Mouse (Mus musculus) heart, adult 8-10 months (tissue): Measurements from ENCODE around the gene Rabgap1l. TPM values are rescaled to one million over a fixed set of nuclear protein-coding genes. Genes with fewer than 3 reads are reported as not detected.

Experiments used
- DNase-seq: peaks from one replicate; pipeline ENCODE4 v3.0.0; 2022; ENCODE audit warnings: low spot score
- total RNA-seq, 4 experiments: library from RNA; stranded (reverse); gene quantifications; 2 replicates each; pipeline ENCODE4 v1.2.4; 2022

The Rabgap1l gene
- total RNA-seq, 4 experiments from 2014 or later = 61.7 to 86.7 (median 68.5) TPM

DNA sequence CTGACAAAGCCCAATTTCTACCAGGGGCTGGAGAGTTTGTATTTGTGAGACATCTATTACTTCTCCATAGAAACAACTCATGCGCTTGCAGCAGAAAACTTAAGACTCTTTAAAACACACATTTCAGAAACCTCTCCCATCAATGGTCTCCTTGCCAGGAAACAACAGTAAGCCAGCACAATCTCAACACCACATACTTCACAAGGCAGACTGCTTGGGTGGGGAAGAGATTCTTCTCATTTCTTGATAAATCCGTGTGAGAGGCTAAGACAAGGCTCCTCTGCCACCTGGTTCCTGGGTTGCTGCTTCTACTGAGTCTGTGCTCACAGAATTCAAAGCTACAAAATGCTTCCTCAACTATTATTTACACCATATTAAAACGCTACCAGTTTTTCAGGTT, 543.2 kb downstream of the Rabgap1l start:
- DNase-seq = no peak

DNA sequence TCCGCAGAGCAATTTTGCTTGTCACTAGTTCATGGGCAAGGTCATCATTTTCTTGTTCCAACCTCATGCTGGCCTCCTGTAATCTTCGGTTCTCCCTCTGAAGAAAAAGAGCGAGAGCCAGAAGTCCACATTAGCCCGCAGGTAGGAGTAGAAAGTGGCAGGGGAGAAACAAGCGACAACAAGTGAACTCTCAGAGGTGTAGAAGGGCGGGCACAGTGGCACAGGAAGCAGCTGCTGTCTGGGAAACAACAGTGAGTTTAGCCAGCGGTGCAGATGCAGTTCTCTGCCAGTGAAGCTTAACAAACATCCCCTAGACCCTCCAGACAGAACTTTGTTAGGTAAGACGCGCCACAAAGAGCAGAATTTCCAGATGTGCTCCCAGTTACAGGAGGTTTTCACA, 545.5 kb downstream of the Rabgap1l start:
- no peak for DNase-seq

DNA sequence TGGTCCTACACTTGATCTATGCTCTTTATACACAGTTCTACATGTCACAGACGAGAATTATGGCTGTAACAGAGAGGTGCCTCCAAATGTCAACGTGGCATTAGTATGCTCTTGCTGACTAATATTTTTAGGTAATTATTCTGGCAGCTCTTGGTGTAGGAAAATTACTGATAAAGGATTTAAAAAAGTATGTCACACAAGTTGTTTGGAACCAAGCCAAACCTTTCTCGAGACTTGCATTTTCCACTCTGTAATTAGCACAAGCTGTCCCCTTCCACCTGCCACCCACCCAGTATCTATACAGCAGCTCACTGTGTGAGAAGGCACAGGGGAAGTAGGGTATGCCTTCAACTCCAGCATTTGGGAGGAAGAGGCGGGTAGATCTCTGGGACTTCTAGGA, 546.2 kb downstream of the Rabgap1l start:
- no peak for DNase-seq

DNA sequence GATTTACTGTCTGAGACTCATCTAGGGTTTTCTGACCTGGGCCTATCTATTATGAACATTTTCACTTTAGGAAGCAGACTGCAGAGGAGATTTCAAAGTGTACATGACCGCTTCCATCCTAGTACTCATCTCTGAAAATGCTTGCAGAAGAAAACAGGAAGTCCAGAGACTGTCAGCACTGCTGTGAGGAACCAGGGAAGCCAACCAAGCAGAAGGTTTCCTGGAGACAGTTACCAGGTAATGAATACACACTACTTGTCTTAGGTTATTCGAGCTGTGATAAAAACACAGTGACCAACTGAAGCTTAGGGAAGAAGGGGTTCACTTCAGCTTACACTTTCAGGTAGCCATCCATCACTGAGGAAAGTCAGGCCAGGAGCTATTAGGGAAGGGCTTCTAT, 547.1 kb downstream of the Rabgap1l start:
- DNase-seq = no peak

DNA sequence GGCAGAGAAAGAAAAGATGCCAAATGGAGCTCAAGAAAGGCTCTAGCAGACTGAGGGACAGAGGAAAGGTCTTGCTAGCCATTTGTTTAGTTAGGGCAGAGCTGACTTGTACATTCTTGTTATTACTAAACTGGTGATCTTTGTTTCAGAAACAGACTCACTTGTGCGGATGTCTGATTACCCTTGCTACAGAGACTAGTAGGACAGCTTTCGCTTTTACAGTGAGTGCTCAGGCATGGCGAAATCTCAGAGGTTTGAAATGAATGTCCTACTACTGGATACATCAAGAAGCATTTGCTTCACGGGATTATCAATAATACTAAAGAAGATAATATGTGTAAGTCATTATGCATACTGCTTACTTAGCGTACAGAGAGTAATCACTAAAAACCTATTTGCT, 548.3 kb downstream of the Rabgap1l start:
- DNase-seq = no peak

DNA sequence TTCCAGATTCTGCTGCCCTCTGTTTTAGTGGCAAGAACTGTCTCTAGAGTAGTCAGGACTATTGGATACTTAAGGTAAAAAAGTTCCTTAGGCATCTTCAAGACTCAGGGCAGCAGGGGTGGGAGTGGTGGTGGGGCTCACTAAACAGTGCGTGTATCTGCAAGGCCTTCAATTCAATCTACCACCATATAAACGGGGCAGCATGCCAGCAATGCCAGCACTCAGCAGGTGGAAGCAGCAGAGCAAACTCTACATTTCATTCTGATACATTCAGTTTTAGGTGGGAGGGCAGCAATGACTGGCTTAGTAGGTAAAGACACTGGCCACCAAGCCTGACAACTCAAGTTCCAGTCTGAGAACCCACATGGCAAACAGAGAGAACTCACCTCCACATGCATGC, 552.9 kb downstream of the Rabgap1l start:
- no peak for DNase-seq

DNA sequence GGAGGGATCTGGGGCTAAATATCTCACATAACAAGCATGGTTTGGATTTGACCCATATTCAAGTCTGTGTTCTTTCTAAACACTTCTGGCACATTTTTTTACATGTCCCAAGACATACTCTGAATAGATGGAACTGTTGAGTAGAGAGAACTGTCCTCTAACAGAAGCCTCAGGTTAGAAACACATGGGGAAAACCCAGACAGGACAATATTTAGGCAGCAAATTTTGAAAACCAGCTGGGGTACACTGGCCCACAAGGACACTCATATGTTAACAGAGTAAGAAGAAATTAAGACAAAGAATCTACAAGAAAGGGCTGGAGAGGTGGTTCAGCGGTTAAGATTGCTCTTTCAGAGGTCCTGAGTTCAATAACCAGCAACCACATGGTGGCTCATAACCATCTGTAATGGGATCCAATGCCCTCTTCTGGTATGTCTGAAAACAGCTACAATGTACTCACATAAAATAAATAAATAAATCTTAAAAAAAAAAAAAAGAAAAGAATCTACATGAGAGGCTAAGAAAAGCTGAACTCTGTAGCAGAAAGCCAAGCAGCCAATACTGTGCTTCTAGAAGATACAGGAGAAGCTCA, 554.1 kb downstream of the Rabgap1l start:
- DNase-seq = no peak

DNA sequence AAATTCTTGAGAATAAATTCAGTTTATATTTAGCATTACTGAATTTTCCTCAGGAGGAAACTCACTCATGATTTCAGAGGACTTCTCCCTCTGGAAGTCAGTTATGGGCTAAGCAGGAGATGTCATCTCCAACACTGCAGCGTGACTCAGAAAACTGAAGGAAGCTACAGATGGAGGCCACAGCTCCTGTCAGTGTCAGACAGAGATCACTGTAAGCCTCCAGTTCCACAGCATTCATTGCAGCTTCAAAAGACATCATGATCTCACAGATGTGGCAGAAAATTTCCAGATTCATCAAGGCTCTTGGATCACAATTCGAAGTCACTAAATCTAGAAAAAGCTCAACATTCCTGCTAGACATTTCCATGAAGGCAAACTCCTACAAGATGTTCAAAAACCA, 555.0 kb downstream of the Rabgap1l start:
- no peak for DNase-seq

DNA sequence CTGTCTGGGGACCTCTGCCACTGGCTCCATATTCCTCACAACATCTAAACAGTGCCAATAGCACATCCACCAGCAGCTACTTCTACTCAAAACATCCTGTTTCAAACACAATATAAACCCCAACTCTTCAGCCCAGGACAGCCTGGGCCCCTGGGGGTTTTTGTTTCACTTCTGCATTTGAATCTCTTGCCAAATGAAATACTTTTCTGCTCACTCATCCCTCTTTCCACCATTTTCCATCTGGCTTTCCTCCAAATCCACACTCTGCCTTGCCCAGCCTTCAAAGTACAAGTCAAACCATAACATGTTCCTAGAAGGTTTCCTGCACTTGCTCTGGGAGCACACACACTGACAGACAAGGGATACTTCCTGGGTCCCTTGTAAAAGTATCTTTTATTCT, 559.1 kb downstream of the Rabgap1l start:
- peak; percentile 22 for DNase-seq

DNA sequence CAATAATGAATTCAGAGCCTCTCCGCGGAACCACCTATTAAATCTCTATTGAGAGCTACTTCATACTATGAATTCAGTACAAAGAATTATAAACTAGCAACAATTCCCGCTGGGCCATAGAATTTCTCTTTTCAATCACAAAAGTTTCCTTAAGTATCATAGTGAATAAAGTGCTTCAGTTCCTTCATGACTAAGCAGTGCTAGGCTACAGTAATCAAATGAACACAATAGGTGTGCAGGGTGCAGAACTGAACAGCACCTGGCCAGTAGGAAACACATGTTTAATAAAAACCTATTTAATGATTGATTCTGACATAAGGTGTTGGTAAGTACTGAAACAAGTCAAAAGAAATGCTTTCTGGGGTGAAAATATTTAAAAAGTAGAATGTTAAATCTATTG, 560.9 kb downstream of the Rabgap1l start:
- no peak for DNase-seq

DNA sequence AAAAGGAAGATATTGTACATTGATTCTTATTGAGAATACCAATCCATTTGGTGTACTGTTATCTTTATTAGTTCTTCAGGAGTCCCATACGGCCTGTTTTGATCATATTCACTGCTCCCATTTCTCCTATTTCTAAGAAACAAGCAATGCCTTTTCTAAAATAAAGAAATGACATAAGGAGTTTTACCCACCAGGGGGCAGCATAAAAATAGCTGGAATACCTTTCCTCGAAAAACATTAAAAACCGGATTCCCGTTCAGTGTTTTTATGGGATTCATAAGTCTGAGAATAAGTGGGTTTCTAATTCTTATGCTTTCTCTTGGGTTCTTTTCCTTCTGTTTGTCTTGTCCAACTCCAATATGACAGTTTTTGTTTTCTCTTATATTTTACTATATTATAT, 562.0 kb downstream of the Rabgap1l start:
- peak; percentile 56 for DNase-seq

DNA sequence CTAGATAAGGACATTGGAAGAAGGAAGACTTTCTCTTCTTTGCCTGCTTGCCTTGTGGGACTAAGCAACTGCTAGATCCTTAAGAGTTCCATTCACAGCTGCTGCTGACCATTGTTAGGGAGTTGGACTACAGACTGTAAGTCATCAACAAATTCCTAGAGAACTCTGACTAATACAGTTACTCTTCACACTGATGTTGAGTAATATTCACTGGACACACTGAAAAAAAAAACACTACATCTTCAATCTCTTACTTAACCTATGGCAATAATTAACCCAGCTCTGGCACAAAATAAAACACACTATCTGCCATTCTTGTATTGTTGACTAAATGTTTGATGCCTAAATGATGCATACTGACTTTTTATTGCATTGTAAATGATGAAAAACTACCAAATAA, 565.2 kb downstream of the Rabgap1l start:
- DNase-seq = no peak

DNA sequence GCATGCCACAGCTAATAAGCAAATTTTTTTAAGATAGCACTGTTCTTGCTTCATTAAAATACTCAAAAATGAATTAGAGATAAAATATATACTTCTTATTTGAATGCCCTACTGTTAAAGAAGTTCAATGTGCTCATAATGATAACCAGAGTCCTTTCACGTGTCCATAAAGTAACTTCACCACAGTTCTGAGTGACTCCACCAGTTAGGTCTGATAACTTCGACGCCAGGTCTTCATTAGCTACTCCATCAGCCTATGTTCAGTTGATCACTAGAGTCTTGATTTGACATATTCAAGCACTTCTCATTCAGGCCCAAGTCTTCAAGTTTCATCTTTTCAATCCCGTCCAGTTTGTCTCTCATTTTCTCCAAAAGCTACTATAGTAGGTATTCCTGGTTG, 565.8 kb downstream of the Rabgap1l start:
- no peak for DNase-seq

DNA sequence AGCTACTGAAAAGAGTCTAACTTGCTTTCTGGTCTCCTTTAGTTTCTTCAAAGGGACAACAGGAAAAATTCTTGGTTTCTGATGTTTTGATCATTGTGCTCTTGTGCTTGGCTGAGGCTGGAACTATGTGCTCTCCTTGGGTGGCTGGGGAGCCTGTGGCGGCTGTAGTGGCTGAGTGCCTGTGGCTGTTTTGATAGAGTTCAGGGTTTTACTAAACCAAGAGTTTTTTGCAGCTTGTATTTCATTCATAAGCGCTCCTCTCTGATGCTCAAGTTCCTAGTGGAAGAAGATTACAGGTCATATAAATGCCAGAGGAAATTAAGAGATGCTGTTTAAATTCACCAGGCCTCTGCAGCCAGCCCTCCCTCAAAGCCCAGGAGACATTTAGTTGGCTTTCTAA, 568.9 kb downstream of the Rabgap1l start:
- DNase-seq = no peak

DNA sequence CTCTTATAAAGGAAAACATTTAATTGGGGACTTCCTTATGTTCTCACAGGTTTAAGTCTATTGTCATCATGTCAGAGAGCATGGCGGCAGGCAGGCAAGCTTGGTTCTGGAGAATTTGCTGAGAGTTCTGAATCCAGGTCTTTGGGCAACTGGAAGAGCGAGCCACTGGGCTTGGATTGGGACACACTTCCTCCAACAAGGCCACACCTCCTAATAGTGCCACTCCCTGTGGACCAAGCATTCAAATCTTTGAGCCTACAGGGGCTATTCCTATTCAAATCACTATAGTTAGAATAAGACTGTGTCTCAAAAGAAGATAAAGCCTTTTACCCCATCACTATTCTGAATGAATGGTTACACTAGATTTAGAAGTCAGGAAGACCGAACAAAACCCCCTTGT, 575.1 kb downstream of the Rabgap1l start:
- no peak for DNase-seq

DNA sequence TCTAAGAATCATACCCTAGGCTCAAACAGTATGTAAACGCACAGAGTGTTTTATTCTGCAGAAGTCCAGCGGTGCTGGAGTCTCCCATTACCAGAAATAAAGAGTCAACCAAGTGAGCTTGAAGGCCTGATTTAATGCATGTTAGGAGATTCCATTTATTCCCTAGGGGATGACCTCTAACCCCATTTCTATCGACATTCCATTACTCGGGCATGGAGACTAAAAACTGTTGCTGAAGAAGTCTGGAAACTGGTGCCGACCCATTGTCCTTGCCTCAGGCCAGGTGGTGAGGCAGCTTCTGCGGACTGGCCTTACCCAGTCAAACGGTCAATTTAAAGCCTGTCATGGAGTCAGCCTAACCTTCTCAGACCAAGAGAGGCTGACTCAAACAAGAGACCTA, 578.8 kb downstream of the Rabgap1l start:
- no peak for DNase-seq

DNA sequence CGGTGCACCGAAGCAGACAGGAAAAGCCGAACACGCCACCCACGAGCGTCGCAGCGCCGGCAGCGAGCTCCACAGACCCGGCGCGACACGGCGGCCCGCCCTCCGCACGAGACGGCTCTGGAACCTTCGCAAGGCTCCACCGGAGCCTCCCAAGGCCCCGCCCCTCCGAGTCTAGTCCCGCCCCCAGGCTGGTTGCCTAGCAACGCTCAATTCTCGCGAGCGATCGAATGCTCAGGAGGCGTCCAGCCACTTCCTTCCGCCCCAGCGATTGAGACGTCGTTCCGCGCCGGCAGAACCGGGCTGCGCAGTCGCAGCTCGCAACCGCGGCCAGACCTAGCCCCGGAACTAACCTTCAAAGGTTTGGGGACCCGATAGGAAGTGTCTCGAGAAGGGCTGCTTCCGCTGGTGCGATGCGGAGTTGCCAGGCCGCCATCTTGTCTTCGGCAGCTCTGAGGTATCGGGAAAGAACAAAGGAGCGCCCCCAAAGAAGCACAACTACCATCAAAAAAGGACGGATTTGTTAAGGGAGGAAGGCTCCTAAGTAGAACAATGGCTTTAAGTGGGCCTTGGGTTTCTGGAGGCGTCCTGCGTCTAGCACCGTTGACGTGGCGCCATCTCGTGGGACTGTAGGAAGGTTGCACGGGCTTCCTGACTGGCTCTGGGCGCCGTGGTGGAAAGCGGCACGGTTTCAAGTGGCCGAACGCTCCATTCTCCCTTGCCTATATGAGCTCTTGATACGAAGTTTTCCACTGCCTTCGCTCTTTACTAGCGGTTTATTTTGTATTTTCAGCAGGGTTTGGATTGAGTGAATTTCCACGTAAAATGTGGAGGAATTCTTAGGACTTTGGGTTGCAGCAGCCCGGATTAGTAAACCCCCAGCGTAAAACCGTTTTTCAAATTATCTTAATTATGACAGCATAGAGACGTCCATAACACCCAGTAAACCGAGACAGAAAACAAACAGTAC, 580.0 kb downstream of the Rabgap1l start, which contains the start of gene Cacybp:
Gene Cacybp (minus strand): TSS at position 173 of the 967 bp plus-strand sequence.
- DNase-seq = peak; percentile 100

DNA sequence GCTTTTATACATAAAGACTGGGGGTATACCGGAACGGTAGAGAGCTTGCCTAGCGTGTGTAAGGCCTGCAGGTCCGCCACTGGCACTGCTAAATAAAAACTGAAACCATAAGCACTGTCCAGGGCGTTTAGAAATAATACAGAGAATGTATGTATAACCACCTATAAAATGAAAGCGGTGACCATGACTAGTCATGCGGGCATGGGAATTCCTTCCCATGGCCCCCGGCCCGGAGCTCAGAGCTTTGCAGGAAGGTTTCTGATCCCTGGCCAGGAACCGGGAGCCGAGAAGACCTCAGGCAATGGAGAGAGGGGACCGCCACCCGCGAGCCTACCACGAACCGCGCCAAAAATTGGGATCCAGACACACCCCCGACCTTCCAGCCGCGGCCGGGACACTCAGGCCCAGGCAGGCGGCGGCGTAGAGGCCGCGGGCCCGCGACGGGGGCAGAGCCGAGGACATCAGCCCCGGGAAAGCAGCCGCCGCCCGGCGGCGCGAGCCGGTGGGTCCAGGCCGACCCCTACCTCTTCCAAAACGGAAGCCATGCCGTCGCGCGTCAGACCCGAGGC, 580.8 kb downstream of the Rabgap1l start:
- peak; percentile 46 for DNase-seq

DNA sequence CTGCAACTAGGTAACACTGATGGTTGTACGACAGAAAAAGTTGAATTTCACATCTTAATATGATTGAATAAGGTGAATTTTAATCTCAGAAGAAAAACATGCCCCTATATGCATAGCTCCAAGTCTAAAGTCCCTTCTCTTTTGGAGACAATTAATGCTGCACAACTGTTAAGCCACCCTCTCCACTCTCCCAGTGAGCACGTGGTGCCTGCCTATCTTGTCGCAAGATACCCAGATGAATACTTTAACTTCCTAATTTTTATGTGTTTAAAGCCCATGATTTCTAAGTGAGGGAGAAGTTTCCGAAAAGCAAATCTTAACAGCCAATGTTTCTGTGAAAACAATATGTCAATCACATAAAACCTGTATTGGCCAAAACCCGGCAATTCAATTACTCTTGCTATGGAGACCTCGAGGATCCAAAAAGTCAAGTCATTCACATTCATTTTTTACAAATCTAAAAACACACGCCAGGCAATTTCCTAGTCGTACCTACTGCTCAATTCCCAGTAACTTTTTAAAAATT, 581.4 kb downstream of the Rabgap1l start:
- DNase-seq = no peak

DNA sequence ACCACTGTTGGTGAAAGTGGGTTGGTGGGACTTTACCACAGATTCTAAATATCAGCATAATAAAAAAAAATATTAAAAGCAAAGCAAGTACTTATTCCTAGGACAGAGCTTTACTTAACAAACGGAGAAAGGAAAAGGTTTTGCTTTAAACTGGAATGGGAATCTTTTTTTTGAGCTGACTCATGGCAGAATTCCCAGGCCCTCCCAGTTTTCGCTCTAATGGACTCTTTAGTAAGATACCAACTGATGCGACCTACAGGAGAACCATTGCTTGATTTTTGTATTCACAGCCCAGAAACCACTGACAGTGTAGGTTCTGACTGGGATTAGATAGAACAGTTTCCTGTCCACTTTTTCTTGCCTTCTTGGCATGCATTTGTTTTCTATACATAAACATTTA, 582.4 kb downstream of the Rabgap1l start:
- no peak for DNase-seq

DNA sequence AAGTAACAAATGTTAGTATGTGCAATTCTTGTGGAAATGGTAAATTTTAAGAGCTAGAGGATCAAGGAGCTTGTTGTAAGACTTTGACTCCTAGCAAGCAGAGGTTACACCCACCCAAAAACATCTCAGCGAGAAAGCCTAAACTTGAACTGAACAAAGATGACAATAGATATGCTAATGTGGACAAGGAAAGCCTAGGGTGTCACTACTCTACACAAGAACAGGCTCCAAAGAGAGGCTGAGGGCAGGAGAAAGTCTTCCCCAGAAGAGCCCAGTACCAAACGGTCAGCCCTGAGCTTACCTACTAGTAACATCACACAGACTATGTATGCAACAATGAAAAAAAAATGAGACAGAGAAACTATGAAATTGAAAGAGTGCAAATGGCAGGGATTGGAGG, 583.2 kb downstream of the Rabgap1l start:
- no peak for DNase-seq

DNA sequence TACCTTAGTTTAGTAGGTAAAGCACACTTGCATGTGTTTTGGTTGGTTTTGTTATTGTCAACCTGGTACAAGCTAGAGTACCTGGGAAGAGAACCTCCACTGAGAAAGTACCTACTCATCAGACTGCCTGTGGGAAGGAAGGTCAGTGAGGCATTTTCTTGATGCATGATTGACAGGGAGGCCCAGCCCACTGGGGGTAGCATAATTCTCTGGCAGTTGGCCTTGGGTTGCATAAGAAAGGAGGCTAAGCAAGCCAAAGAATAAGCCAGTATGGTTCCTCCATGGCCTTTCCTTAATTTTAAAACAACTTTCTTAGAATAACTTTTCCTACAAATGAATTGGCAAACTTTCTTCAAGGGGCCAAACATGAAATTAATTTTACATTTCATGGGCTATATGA, 587.5 kb downstream of the Rabgap1l start:
- DNase-seq = no peak

DNA sequence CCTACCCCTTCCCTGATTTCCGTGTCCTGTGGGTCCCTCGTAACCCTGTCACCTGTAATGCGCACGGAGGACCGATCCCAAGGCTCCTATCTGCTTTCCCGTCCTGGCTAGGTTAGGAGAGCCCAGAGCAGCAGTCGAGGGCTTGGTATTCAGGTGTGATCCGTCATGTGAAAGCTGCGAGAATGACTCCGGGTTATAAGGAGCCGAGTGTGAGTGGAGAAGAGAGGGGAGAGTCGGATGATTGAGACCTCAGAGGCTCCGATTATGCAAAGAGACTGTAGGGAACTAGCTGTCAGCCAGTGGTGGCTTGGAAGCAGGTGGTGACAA, 597.7 kb downstream of the Rabgap1l start:
- no peak for DNase-seq
